Mouse (Mus musculus) hindbrain, embryonic 11.5 days (tissue): Measurements from ENCODE around the gene Bsdc1. TPM values are rescaled to one million over a fixed set of nuclear protein-coding genes. Genes with fewer than 3 reads are reported as not detected.

Source experiments
- ATAC-seq: fragments of 200-750 bp; cut with Nextera tagmentation; 2 replicates; pipeline ENCODE4 v1.8.0; 2017; ENCODE audit warnings: mild to moderate bottlenecking, moderate TSS enrichment, moderate library complexity; ENCODE audit not compliant: low FRiP score
- DNase-seq: peaks from one replicate; pipeline ENCODE4 v3.0.0-alpha.2; 2015; ENCODE audit warnings: low spot score
- H3K27ac ChIP-seq: fragments of 300-500 bp; sonication (generic); 2 replicates; pipeline ENCODE4 v1.5.1; 2014; ENCODE audit warnings: mild to moderate bottlenecking, low read depth, low read length
- H3K27me3 ChIP-seq: fragments of 300-500 bp; sonication (generic); 2 replicates; pipeline ENCODE4 v1.6.1; 2014; ENCODE audit warnings: mild to moderate bottlenecking, low read length, moderate library complexity, mixed read lengths; ENCODE audit not compliant: control insufficient read depth, insufficient read depth
- H3K36me3 ChIP-seq: fragments of 300-500 bp; sonication (generic); 2 replicates; pipeline ENCODE4 v1.6.1; 2014; ENCODE audit warnings: mild to moderate bottlenecking, low read length, moderate library complexity, mixed read lengths; ENCODE audit not compliant: control insufficient read depth, insufficient read depth
- H3K4me1 ChIP-seq: fragments of 300-500 bp; sonication (generic); replicated peaks from 2 replicates; pipeline ENCODE4 v1.6.1; 2014; ENCODE audit warnings: low read length, mixed read lengths; ENCODE audit not compliant: control insufficient read depth, insufficient read depth
- H3K4me2 ChIP-seq: fragments of 300-500 bp; sonication (generic); replicated peaks from 2 replicates; pipeline ENCODE4 v1.6.1; 2014; ENCODE audit warnings: mild to moderate bottlenecking, low read depth, low read length
- H3K4me3 ChIP-seq: fragments of 300-500 bp; sonication (generic); 2 replicates; pipeline ENCODE4 v1.5.1; 2014; ENCODE audit warnings: low read depth, low read length
- H3K9ac ChIP-seq: fragments of 300-500 bp; sonication (generic); 2 replicates; pipeline ENCODE4 v1.6.1; 2014; ENCODE audit warnings: low read depth, low read length
- H3K9me3 ChIP-seq: fragments of 300-500 bp; sonication (generic); 2 replicates; pipeline ENCODE4 v1.6.1; 2016; ENCODE audit warnings: low read length; ENCODE audit not compliant: control insufficient read depth
- WGBS: fragments of 180-500 bp; shearing (Covaris S2); extraction: QIAGEN DNeasy Blood & Tissue Kit; methylation state at CpG from one replicate; pipeline ENCODE4 v1.1.7; 2014; 5-methylcytosine and 5-hydroxymethylcytosine counted together
- polyA plus RNA-seq: library from polyadenylated mRNA; unstranded; fragments of >200 nt; fragmentation: Nextera tagmentation; extraction: Ambion mirVana; gene quantifications from 2 replicates; pipeline ENCODE4 v1.2.1, GENCODE M21; 2014

Gene Bsdc1
- polyA plus RNA-seq, 1 experiment from 2014 or later: 25.6 TPM

DNA sequence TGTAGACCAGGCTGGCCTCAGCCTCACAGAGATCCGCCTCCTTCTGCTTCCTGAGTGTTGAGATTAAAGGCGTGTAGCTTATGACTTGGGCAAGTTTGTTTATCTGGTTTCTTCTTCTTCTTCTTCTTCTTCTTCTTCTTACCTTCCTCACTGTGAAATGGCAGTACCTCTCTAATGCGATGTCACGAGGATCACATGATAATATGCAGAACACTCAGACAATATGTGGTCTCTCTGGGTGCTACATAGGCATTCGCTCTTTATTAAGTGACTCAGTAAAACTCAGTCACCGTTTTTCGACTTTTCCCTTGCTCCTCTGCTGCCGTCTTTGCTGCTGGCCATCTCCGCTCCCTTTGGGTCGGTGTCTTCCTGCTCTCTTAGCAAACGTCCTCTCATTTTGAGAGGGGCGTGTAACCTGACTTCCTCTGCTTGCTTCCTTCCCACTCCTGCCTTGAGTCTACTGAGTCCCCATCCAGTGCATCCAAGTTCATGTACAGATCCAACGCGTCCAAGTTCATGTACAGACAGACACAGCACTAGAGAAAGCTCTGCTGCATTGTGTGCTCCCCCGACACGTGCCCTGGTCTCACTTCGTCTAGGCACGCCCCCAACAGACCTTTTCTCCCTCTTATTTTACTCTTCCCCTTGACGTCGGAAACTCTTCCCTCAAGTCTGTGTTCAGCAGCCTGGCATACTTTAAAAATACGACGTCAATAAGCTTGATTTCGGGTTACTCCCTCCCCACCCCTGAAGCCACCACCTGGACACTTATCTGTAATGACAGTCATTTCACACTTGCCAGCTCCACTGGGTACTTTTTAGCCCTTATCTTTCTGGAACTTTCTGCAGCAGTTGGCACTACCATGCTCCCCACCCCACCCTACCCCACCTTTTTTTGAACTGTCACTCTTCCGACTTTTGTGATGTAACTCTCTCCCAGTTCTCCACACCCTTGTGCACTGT is 2.0 kb downstream of the Bsdc1 start:
- Histone ChIP-seq H3K4me3 (no peak overlapping the region), H3K27ac (no peak overlapping the region), H3K9me3 (no peaks in the 10 kb centered on the region), H3K9ac (no peak overlapping the region), H3K27me3 (no peaks in the 10 kb centered on the region), H3K4me2 (no peak overlapping the region), H3K4me1 (peaks cover 5% of the 10 kb centered on the region), H3K36me3 (peaks cover 2% of the 10 kb centered on the region; the same call in 1 of the 2 replicates)
- DNase-seq (no peak), ATAC-seq (no peak)
- 89% methylated on average over 24 of the region's 24 CpGs for WGBS

DNA sequence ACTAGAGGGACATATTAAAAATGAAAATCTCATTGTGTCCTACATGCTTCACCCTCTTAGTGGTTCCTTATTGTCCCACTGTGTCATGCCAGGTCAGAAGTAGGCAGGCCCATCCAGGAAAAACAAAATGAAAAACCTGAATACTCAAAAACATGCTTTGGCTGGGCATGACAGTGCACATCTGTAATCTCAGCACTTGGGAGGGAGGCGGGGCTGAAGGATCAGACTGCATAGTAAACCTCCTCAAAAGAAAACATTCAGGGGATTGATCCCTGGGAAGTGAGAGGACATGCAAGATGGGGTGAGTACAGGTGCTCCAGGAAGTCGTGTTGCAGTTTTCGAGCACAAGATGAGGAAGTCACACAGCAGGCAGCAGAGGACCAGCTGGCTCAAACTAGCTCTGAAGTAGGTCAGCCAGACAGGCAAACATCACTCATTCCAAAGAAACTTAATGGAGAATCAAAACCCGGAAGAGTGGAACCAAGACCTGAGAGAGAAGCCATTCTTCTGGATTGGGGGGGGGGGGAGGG is 3.0 kb downstream of the Bsdc1 start:
- no peaks in the 10 kb centered on the region for H3K27me3 ChIP-seq
- no peak overlapping the region for H3K9ac ChIP-seq
- no peak overlapping the region for H3K4me2 ChIP-seq
- H3K9me3 ChIP-seq: no peaks in the 10 kb centered on the region
- H3K27ac ChIP-seq: no peak overlapping the region
- no peak overlapping the region for H3K4me3 ChIP-seq
- peaks cover 5% of the 10 kb centered on the region for H3K4me1 ChIP-seq
- 91% methylated on average over 4 of the region's 4 CpGs for WGBS
- peaks cover 2% of the 10 kb centered on the region; the same call in 1 of the 2 replicates for H3K36me3 ChIP-seq
- ATAC-seq (no peak), DNase-seq (no peak)

DNA sequence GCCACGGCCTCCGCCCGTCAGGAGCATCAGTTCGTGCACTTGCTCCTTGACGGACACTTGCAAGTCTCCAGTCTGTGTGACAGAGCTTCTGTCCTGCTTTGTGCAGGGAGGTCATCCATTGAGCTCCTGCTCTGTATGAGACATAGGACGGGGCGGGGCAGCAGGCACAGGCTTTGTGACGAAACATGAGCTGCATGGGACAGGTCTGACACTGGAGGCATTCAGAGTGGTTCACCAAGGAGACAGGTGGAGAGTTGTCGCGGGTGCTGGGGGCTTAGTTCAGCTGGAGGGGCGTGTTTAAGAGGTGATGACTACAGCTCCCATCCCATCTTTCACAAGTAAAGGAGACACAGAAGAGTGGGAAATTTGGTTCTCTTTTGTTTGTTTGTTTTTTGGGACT is 14.7 kb downstream of the Bsdc1 start:
- Histone ChIP-seq H3K36me3 (peaks cover 17% of the 10 kb centered on the region; the same call in 1 of the 2 replicates), H3K27me3 (no peaks in the 10 kb centered on the region), H3K9me3 (no peaks in the 10 kb centered on the region), H3K4me2 (no peak overlapping the region), H3K4me1 (no peaks in the 10 kb centered on the region), H3K27ac (no peak overlapping the region), H3K9ac (no peak overlapping the region), H3K4me3 (no peak overlapping the region)
- no peak for ATAC-seq
- 87% methylated on average over 11 of the region's 11 CpGs for WGBS
- DNase-seq: no peak

DNA sequence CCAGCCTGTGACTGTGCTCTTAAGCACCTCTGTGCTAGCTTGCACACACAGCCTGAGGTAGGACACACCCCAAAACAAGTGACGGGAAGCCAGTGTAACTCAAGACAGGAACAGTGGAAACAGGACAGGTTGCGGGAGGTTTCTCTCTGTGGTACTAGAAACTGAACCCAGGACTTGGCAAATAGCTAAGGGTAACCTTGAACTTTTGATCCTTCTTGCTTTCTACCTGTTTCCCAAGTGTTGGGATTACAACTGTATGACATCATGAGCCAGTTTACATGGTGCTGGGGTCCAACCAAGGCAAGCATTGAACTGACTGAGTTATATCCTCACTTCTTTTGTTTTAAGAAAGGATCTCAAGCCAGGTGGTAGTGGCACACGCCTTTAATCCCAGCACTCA is 18.5 kb downstream of the Bsdc1 start:
- Histone ChIP-seq H3K4me3 (no peak overlapping the region), H3K4me1 (no peaks in the 10 kb centered on the region), H3K27me3 (no peaks in the 10 kb centered on the region), H3K27ac (no peak overlapping the region), H3K36me3 (peaks cover 8% of the 10 kb centered on the region; the same call in 1 of the 2 replicates), H3K4me2 (no peak overlapping the region), H3K9me3 (no peaks in the 10 kb centered on the region), H3K9ac (no peak overlapping the region)
- WGBS: 92% methylated on average over 3 of the region's 3 CpGs
- ATAC-seq (no peak), DNase-seq (no peak)

DNA sequence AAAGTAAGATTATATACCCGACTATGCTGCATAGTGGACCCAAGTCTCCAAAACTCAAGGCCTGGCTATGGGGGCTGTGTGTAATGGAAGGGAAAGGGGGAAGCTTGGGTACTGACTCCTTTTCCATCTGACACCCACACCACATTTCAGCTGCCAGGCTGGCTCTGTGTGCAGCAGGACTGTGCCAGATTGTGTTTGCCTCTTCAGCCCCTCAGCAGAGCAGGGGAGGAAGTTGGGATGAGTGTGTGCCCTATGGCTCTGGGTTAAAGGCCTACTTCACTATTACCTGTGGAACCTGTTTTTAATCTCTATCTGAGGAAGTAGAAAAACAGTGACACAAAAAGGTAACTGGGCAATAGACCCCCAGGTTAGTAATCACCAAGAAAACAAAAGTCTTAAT is 19.7 kb downstream of the Bsdc1 start:
- 94% methylated on average over 1 of the region's 1 CpGs for WGBS
- DNase-seq (no peak), ATAC-seq (no peak)
- Histone ChIP-seq H3K9me3 (no peaks in the 10 kb centered on the region), H3K4me3 (no peak overlapping the region), H3K4me1 (no peaks in the 10 kb centered on the region), H3K36me3 (peaks cover 6% of the 10 kb centered on the region; the same call in 1 of the 2 replicates), H3K27ac (no peak overlapping the region), H3K27me3 (no peaks in the 10 kb centered on the region), H3K9ac (no peak overlapping the region), H3K4me2 (no peak overlapping the region)

DNA sequence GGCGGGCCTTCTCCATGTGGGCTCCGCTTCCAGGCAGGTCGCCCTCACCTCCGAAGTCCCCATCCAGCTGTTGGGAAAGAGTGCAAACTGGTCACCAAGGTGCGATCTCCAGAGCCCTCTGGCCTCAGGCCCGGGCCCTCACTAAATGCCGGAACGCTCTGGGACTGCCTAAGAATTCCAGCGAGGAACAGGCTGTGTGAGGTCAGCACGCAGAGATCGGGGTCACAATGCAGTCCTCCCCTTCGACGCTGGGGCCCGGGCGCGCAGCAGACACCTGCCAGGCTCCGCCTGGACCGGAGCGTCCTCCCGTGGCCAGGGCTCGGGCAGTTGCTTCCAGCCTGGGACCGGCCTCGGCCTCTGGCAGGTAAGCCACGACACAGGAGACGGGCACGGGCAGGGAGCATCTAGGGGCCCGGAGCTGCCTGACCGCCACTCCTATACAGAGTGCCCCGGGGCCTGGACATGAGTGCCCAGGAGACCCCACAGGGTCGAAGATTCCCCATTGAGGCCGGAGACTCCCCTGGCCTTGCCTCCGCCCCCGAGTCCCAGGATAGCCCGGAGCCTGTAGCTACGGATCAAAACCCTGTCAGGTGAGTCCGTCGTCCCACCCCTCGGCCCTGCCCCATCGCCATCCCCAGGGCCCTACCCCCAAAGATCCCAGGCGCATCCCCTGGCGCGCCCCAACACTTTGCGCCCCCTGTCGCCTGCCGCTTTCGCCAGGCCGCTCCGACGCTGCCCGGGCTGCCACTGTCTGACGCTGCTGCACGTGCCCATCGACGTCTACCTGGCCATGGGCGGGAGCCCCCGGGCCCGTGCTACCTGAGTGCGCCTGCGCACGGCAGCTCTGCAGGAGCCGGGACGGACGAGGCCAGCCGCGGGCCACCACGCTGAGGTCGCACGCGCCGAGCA is 29.8 kb downstream of the Bsdc1 start, which contains the start of the genes Tssk3 and Fam229a:
TSS of gene Tssk3 (minus strand) at position 51 of the 909 bp plus-strand sequence.
TSS of gene Fam229a (plus strand) at position 219 of the 909 bp plus-strand sequence.
- 2% methylated on average over 68 of the region's 70 CpGs for WGBS
- H3K36me3 ChIP-seq: 0 out of 2 replicates have a peak, but pooled peaks cover 5% of the 10 kb centered on the region
- H3K4me1 ChIP-seq: peaks cover 12% of the 10 kb centered on the region
- DNase-seq (peak; percentile 41), ATAC-seq (no peak)
- H3K4me3 ChIP-seq: peak within 1 kb of the TSS; percentile 28
- H3K27ac ChIP-seq: no peak within 1 kb of the TSS
- H3K27me3 ChIP-seq: peaks cover 21% of the 10 kb centered on the region
- H3K9ac ChIP-seq: peak within 1 kb of the TSS; percentile 15; the same call in 1 of the 2 replicates
- H3K4me2 ChIP-seq: peak within 1 kb of the TSS; percentile 57
- H3K9me3 ChIP-seq: no peaks in the 10 kb centered on the region

DNA sequence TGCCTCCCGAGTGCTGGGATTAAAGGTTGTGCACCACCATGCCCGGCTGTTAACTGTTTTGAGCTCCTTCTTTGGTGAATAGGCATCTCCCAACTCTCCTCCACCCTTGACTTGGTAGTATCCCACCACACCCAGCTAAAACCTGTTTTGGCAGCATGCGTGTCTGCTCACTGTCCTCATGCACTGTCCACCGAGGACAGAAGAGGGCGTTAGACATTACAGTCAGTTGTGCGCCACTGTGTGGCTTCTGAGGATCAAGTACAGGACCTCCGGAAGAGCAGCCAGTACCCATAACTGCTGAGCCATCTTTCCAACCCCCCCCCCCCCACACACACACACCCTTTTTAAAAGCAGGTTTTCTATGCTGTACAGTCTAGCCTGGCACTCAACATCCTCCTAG is 33.3 kb downstream of the Bsdc1 start:
- Histone ChIP-seq H3K9me3 (no peaks in the 10 kb centered on the region), H3K4me1 (peaks cover 16% of the 10 kb centered on the region), H3K9ac (no peak overlapping the region), H3K36me3 (no peaks in the 10 kb centered on the region), H3K27me3 (peaks cover 19% of the 10 kb centered on the region), H3K4me2 (no peak overlapping the region), H3K27ac (no peak overlapping the region), H3K4me3 (no peak overlapping the region)
- no peak for ATAC-seq
- WGBS: 71% methylated on average over 6 of the region's 7 CpGs
- DNase-seq: no peak
